Mouse (Mus musculus) gastrocnemius, adult 8-10 months (tissue): ENCODE measurements around the gene Slc25a16. TPM values are rescaled to one million over a fixed set of nuclear protein-coding genes. Genes with fewer than 3 reads are reported as not detected.
A peak's percentile ranks its signal among the peaks of the same experiment; 100 is the strongest.
"Not testable (repeated sequence)": the region's sequence is repeated elsewhere in the genome, so short reads cannot be mapped to it uniquely, and the experiment has no call there.

Source experiments
- DNase-seq, 2 experiments: peaks; one replicate each; pipeline ENCODE4 v3.0.0; 2022; ENCODE audit warnings: low spot score in 2 of 2
- total RNA-seq, 4 experiments: library from RNA; stranded (reverse); gene quantifications; 2 replicates each; pipeline ENCODE4 v1.2.4; 2022

The Slc25a16 gene
- total RNA-seq, 4 experiments from 2014 or later = 18.1 to 24.1 (median 22.0) TPM

GRCm38 (mm10) chr10:62902829-62903228 lies 17.6 kb upstream of the Slc25a16 start:
- DNase-seq = no peak

DNA sequence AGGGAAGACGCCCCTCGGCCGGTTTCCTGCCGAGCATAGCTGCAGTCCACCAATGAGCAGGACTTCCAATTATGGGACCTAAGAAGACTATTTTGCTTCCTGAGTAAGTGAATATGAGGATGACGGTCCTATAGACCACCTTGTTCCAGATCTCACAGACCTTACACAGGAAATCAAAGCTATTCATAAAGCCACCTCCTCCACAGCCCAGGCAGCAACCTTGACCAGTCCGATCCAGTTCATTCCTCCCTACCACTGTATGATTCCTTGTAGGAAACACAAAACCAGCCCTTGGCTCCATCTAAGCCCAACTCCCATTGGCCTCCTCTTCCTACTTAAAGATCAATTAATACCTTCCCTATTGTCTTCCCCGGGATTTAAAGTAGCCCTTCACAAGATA lies 14.1 kb upstream of the Slc25a16 start:
- DNase-seq = no peak

GRCm38 (mm10) chr10:62908896-62909295 lies 11.5 kb upstream of the Slc25a16 start, which contains the start of gene Tet1:
Tet1 (minus strand) TSS chr10:62908996.
- not testable (repeated sequence) for DNase-seq

DNA sequence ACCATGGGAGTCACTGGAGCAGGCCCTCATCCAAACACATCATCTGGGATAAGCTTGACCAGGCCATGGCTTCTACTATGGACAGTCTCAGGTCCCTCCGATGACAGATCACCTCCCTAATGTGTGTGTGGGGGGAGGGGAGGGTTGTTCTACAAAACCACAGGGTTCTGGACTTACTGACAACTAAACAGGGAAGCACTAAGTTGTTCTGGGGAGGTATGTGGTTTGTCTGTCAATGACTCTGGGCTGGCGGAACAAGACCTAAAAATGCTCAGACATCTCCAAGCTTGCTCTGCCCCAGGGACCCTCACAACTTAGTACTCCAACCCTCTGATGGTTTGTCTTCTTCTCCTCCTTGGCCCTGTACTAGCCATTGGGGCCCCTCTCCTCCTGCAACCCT lies 9.3 kb upstream of the Slc25a16 start:
- no peak for DNase-seq

DNA sequence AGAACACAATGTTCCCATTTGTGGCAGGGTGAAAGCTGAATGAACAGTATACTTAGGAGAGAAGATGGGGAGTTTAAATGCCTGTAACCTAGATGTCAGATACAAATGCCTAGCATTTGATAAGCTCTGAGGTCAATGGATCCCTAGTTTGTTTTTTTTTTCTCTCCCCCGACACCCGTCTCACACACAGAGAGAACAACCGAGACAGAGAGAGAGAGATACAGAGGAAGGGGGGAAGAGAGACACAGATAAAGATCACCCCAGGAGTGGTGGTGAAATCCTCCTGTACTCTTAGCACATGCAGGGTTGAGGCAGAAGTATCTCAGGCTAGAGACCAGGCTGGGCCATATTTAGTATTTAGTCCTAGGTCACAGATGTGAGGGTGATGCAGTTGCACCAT lies 1.4 kb upstream of the Slc25a16 start:
- DNase-seq = no peak

- no peak for DNase-seq
Measured at GRCm38 (mm10) chr10:62920766-62921156, 328 bp downstream of the Slc25a16 start.

DNA sequence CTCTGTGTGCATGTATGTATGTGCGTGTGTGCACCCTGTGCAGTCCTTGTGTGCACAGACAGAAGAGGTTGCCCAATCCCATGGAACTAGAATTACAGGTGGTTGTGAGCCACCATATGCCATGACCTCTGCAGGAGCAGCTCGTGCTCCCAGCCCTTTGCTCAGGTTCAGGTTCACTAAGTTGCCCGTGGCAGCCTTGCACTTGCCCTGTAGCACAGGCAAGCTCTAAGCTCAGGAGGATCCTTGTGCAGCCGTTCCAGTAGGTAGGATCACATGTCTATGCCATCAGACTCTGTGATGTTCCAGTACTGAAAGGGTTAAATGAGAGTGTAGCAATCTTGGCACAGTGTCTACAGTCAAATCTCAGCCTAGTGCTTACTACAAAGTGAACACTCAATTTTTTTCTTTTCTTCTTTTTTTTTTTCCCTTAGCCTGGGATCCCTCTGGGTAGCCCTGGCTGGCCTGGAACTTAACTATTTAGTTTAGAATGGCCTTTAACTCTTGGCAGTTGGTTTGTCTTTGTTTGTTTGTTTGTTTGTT lies 3.7 kb downstream of the Slc25a16 start:
- DNase-seq = no peak

DNA sequence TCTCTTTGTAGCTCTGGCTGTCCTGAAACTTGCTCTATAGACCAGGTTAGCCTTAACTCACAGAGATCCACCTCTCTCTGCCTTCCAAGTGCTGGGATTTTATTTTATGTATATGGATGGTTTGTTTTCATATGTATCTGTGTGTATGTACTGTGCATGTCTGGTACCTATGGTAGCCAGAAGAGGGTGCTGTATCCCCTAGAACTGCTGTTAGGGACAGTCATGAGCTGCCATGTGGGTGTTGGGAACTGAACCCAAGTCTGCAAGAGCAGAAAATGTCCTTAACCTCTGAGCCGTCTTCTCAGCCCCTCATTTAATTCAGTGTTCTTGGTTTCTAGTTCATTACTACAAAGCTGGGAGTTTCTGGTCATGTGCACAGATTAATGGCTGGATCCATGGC lies 11.9 kb downstream of the Slc25a16 start:
- DNase-seq = no peak

DNA sequence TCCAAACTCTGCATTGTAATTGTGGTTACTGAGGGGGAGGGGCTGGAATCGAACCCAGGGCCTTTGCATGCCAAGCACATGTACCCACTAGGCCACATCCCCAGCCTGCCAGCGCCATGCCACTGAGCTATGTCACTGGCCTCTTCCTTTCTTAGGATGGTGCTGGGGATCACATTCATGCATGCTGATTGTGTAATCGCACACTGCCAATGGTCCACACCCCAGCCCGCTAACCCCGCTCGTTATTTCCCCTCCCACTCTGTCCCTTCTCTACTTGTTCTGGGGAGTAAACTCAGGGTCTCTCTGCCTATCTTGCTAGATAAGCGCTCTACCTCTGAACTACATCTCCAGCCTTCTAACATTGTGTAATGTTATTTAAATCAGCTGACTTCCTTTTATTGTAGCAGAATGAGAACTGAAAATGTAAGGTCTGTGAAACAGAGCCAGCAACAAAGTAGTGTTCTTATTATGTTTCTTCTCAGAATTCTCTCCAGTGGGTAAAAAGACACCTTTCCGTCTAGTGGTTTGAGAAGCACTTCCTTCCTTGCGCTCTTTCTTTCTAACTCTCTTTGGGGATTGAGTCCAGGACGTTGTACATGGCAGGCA lies 24.6 kb downstream of the Slc25a16 start:
- no peak for DNase-seq

GRCm38 (mm10) chr10:62946738-62947471 lies 26.5 kb downstream of the Slc25a16 start, which contains the start of gene Dna2:
Dna2 (plus strand) TSS chr10:62947026.
- DNase-seq = peak; percentile 15 to 56

- DNase-seq = no peak
Measured at GRCm38 (mm10) chr10:62948551-62948950, 28.1 kb downstream of the Slc25a16 start.

- DNase-seq = no peak
Measured at GRCm38 (mm10) chr10:62963956-62964355, 43.5 kb downstream of the Slc25a16 start.

GRCm38 (mm10) chr10:62965796-62966195 lies 45.4 kb downstream of the Slc25a16 start:
- DNase-seq = no peak

DNA sequence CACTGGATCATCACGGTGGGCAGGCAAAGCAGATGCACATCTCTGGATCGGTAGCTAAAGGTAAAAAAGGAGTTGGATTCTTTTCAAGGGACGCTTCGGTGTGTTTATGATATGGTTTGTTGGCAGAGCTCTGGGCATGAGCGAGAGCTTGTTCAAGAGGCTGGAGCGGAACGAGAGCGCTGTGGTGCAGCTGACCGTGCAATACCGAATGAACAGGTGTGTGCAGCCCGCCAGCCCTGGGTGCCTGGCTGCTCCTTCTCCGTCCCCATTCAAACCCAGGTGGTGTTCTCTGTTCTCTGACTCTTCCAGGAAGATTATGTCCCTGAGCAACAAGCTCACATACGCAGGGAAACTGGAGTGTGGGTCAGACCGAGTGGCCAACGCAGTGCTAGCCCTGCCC lies 45.9 kb downstream of the Slc25a16 start:
- DNase-seq = no peak

GRCm38 (mm10) chr10:62971821-62972220 lies 51.4 kb downstream of the Slc25a16 start:
- no peak for DNase-seq

GRCm38 (mm10) chr10:62979667-62980038 lies 59.2 kb downstream of the Slc25a16 start:
- DNase-seq = no peak

DNA sequence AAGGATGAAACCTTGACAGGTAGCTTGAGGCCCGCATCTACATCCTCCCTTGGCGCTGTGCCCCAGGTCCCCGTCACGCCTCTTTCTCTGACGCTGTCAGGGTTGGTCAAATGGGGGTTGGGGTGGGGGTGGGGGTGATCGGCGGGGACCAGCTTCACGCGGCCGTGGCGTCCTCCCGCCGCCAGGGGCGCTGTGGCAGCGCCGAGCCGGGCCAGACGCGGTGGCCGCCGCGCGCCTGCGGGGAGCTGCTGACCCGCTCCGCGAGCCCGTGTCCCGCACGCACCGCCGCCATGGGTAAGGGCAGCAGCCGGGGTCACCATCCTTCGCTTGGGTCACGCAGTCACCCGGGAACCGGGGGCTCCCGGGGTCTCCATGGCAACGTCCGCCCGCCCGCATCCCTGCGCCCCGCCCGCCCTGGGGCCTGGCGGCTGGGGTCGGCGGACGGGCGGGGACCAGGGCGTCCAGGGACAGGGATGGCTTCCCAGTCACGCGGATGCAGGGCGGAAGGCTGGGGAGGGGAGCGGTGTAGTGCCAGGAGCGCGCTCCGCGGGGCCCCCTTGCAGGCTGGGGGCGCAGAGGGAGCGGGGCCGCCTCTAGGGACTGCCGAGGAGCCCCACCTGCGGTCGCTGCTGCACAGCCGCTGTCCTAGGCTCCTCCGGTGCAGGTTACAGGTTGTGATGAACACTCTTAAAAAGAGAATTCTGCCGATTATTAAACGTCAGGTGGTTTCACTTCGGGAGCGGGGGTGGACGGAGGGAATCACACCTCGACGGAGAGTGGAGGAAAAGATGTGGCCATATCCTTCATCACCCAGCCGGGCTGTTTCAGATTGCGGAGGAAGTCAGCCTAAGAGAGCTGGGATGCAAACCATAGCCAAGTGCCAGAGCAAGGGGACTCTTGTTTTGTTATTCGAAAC lies 59.9 kb downstream of the Slc25a16 start, which contains the start of gene Rufy2:
Gene Rufy2 (plus strand): TSS at position 185 of the 916 bp plus-strand sequence.
- DNase-seq = peak; percentile 64 to 81

GRCm38 (mm10) chr10:62984072-62984471 lies 63.6 kb downstream of the Slc25a16 start:
- no peak for DNase-seq

DNA sequence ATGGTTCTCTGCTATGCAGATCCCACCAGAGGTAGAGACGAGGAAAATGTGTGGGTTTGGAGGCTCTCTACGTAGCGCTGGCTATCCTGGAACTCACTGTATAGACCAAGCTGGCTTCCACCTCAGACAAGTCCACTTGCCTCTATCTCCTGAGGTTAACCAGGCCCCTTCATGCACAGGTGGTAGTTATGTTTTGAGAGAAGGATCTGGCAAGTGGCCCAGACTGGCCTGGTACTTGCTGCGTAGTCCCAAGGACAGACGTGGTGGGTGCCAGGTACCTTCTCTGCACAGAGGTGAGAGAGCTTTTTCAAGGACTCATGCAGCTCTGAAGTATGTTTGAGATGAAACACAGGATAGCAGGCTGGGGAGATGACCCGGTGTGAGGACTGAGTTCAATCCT lies 64.1 kb downstream of the Slc25a16 start:
- DNase-seq = no peak

DNA sequence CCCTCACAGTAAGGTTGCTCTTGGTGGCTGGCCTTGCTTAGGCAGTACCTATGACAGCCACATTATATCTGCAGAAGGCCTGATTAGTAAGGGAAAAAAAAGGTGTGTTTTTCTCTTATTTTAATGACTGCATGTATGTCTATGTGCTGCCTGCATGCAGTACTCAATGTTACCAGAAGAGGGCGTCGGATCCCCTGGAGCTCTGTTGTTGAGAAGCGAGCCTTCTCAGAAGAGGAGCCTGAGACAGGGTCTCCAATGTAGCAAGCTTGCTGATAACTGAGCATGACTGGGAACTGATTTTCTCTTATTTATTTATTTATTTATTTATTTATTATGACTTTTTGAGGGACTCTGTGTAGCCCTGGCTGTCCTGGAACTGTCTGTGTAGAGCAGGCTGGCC lies 66.9 kb downstream of the Slc25a16 start:
- DNase-seq = no peak

DNA sequence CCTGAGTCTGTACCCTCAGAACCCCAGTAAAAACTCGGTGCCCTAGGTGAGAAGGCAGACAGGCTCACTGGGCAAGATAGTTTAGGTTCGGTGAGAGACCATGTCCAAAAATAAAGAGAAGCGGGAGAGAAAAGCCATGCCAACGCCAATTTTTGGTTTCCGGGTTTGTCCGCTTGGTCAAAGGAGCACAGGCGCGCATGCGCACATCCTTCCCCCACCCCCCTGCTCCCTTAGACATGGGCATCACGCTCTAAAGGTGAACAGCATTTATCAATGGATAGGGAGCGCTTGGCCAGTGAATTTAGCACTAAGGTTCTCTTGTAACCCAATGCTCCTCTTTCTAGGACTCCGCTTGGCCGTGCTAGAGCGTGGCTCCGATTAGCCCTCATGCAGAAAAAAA lies 70.2 kb downstream of the Slc25a16 start:
- no peak for DNase-seq

- no peak for DNase-seq
Measured at GRCm38 (mm10) chr10:62993991-62994390, 73.6 kb downstream of the Slc25a16 start.
